Mouse (Mus musculus) spleen, embryonic (tissue): ENCODE measurements around the gene Ehbp1l1.
"Not testable (repeated sequence)": the region's sequence is repeated elsewhere in the genome, so short reads cannot be mapped to it uniquely, and the experiment has no call there.

Experiments used
- CTCF ChIA-PET: fragments of 350-600 bp; sonication (Branson Sonifier 250); formaldehyde crosslinking; loops from one replicate; lab custom pipeline; 2022; lab: Charles Lee

Gene Ehbp1l1

GRCm38 (mm10) chr19:5711218-5711617 is 14.9 kb downstream of the Ehbp1l1 start:
- CTCF ChIA-PET, result interaction anchor here (1.4 to 1.5 kb wide), 2 partner anchors 14 to 59 kb away, joined by 3 read pairs; no protein-coding TSS in a partner anchor

- CTCF ChIA-PET, result interaction anchor here (1.0 to 1.5 kb wide), 4 partner anchors 12 to 60 kb away, joined by 3 read pairs; partner anchors contain the start of gene Fam89b
Measured at GRCm38 (mm10) chr19:5710581-5710980, 15.5 kb downstream of the Ehbp1l1 start.

- CTCF ChIA-PET, result interaction anchor here (0.7 to 1.4 kb wide), 4 partner anchors 12 to 531 kb away, joined by 3 to 4 read pairs (median 3); partner anchors contain the start of gene Fam89b
Measured at GRCm38 (mm10) chr19:5710068-5710467, 16.0 kb downstream of the Ehbp1l1 start.

- CTCF ChIA-PET, result interaction anchor here (0.6 kb wide), 1 partner anchor 57 kb away, joined by 5 read pairs; no protein-coding TSS in a partner anchor
Measured at GRCm38 (mm10) chr19:5704801-5705571, 21.1 kb downstream of the Ehbp1l1 start.

GRCm38 (mm10) chr19:5704163-5704800 is 21.8 kb downstream of the Ehbp1l1 start, which contains the start of gene Kcnk7:
Kcnk7 (plus strand) TSS chr19:5704367.
- CTCF ChIA-PET, result interaction anchor here (0.6 kb wide), 1 partner anchor 58 kb away, joined by 5 read pairs; no protein-coding TSS in a partner anchor

- CTCF ChIA-PET, result no interaction called here
Measured at GRCm38 (mm10) chr19:5695849-5696462, 30.2 kb downstream of the Ehbp1l1 start.

GRCm38 (mm10) chr19:5693801-5694200 is 32.3 kb downstream of the Ehbp1l1 start:
- CTCF ChIA-PET, result no interaction called here

- CTCF ChIA-PET, result interaction anchor here (0.6 kb wide), 1 partner anchor 197 kb away, joined by 3 read pairs; no protein-coding TSS in a partner anchor
Measured at GRCm38 (mm10) chr19:5692913-5693396, 33.2 kb downstream of the Ehbp1l1 start.

GRCm38 (mm10) chr19:5692086-5692912 is 33.8 kb downstream of the Ehbp1l1 start:
- CTCF ChIA-PET, result interaction anchor here (0.6 to 0.7 kb wide), 2 partner anchors 196 to 1840 kb away, joined by 3 to 4 read pairs; no protein-coding TSS in a partner anchor

- CTCF ChIA-PET, result interaction anchor here (0.7 kb wide), 1 partner anchor 1839 kb away, joined by 4 read pairs; no protein-coding TSS in a partner anchor
Measured at GRCm38 (mm10) chr19:5691601-5692000, 34.5 kb downstream of the Ehbp1l1 start.

- CTCF ChIA-PET, result no interaction called here
Measured at GRCm38 (mm10) chr19:5690343-5690735, 35.8 kb downstream of the Ehbp1l1 start.

- CTCF ChIA-PET, result interaction anchor here (0.8 kb wide), 1 partner anchor 52 kb away, joined by 3 read pairs; no protein-coding TSS in a partner anchor
Measured at GRCm38 (mm10) chr19:5689565-5690342, 36.4 kb downstream of the Ehbp1l1 start.

- CTCF ChIA-PET, result interaction anchor here (0.8 kb wide), 1 partner anchor 52 kb away, joined by 3 read pairs; no protein-coding TSS in a partner anchor
Measured at GRCm38 (mm10) chr19:5689088-5689428, 37.1 kb downstream of the Ehbp1l1 start.

- CTCF ChIA-PET, result interaction anchor here (0.8 kb wide), 1 partner anchor 53 kb away, joined by 3 read pairs; no protein-coding TSS in a partner anchor
Measured at GRCm38 (mm10) chr19:5688200-5689087, 37.7 kb downstream of the Ehbp1l1 start, which contains the start of the genes Map3k11 and Pcnx3. Map3k11 (plus strand) TSS chr19:5688742. Pcnx3 (minus strand) TSS chr19:5688908.

- CTCF ChIA-PET, result no interaction called here
Measured at GRCm38 (mm10) chr19:5687738-5688137, 38.4 kb downstream of the Ehbp1l1 start.

GRCm38 (mm10) chr19:5686954-5687353 is 39.2 kb downstream of the Ehbp1l1 start:
- CTCF ChIA-PET, result not testable (repeated sequence)

- CTCF ChIA-PET, result no interaction called here
Measured at GRCm38 (mm10) chr19:5686437-5686836, 39.7 kb downstream of the Ehbp1l1 start.

GRCm38 (mm10) chr19:5685861-5686260 is 40.3 kb downstream of the Ehbp1l1 start:
- CTCF ChIA-PET, result no interaction called here
